Mouse (Mus musculus) MEL (cell line): ENCODE results near the gene Tyw5. TPM values are rescaled to one million over a fixed set of nuclear protein-coding genes. Genes with fewer than 3 reads are reported as not detected.

Experiments used
- DNase-seq: peaks from one replicate; pipeline ENCODE4 v3.0.0; 2011; ENCODE audit warnings: low read depth, low spot score
- H3K27ac ChIP-seq: 2 replicates; pipeline ENCODE4 v1.5.1; 2012; ENCODE audit warnings: low read depth, mild to moderate bottlenecking, control low read depth, low read length, moderate library complexity; ENCODE audit not compliant: control insufficient read depth
- H3K27me3 ChIP-seq, 2 experiments: fragments of 150-350 bp in 1 of 2; sonication (generic) in 1 of 2; 2 replicates each; pipeline ENCODE4 v1.6.1; 2012; ENCODE audit warnings: low read length in 2 of 2, mild to moderate bottlenecking in 2 of 2, improper control_type of control experiment in 1 of 2, moderate library complexity in 1 of 2; ENCODE audit not compliant: insufficient read depth in 2 of 2, control insufficient read depth in 1 of 2
- H3K36me3 ChIP-seq, 2 experiments: 2 replicates each; pipeline ENCODE4 v1.6.1; 2012 to 2014; ENCODE audit warnings: low read length in 2 of 2, improper control_type of control experiment in 1 of 2, inconsistent platforms in 1 of 2, mild to moderate bottlenecking in 1 of 2; ENCODE audit not compliant: insufficient read depth in 2 of 2, control insufficient read depth in 1 of 2
- H3K4me1 ChIP-seq, 2 experiments: fragments of 150-350 bp in 1 of 2; sonication (generic) in 1 of 2; 2 replicates each; pipeline ENCODE4 v1.6.1; 2012; ENCODE audit warnings: low read length in 2 of 2, improper control_type of control experiment in 1 of 2, mild to moderate bottlenecking in 1 of 2; ENCODE audit not compliant: insufficient read depth in 2 of 2, control insufficient read depth in 1 of 2
- H3K4me3 ChIP-seq, 2 experiments: fragments of 150-350 bp in 1 of 2; sonication (generic) in 1 of 2; 2 replicates each; pipeline ENCODE4 v1.5.1; 2012; ENCODE audit warnings: low read depth in 2 of 2, low read length in 2 of 2, mild to moderate bottlenecking in 2 of 2, moderate library complexity in 2 of 2, control low read depth in 1 of 2, improper control_type of control experiment in 1 of 2; ENCODE audit not compliant: control insufficient read depth in 1 of 2, insufficient read depth in 1 of 2
- H3K79me2 ChIP-seq: 2 replicates; pipeline ENCODE4 v1.6.1; 2012; ENCODE audit warnings: mild to moderate bottlenecking, low read length, moderate library complexity; ENCODE audit not compliant: control insufficient read depth, poor library complexity, insufficient read depth
- H3K9ac ChIP-seq: 2 replicates; pipeline ENCODE4 v1.6.1; 2012; ENCODE audit warnings: low read depth, mild to moderate bottlenecking, control low read depth, low read length, moderate library complexity; ENCODE audit not compliant: control insufficient read depth, poor library complexity, severe bottlenecking
- H3K9me3 ChIP-seq: fragments of 150-350 bp; sonication (generic); replicated peaks from 2 replicates; pipeline ENCODE4 v1.6.1; 2012; ENCODE audit warnings: mild to moderate bottlenecking, low read length, improper control_type of control experiment, moderate library complexity; ENCODE audit not compliant: insufficient read depth
- BHLHE40 ChIP-seq: IDR thresholded peaks from 2 replicates; pipeline ENCODE4 v1.6.1; 2012; ENCODE audit warnings: low read depth, mild to moderate bottlenecking, inconsistent platforms, low read length, improper control_type of control experiment, borderline replicate concordance
- CHD1 ChIP-seq: IDR thresholded peaks from 2 replicates; pipeline ENCODE4 v1.6.1; 2012; ENCODE audit warnings: low read depth, mild to moderate bottlenecking, inconsistent platforms, low read length, improper control_type of control experiment
- CTCF ChIP-seq, 3 experiments: IDR thresholded peaks in 2 of 3; conservative IDR thresholded peaks in 1 of 3; 2 replicates each; pipeline ENCODE4 v1.5.1; 2011 to 2012; ENCODE audit warnings: low read length in 3 of 3, low read depth in 2 of 3, mild to moderate bottlenecking in 2 of 3, improper control_type of control experiment in 1 of 3, inconsistent platforms in 1 of 3, mixed read lengths in 1 of 3, moderate library complexity in 1 of 3; ENCODE audit not compliant: control insufficient read depth in 1 of 3, insufficient read depth in 1 of 3, poor library complexity in 1 of 3, severe bottlenecking in 1 of 3
- E2F4 ChIP-seq: IDR thresholded peaks from 2 replicates; pipeline ENCODE4 v1.6.1; 2011; ENCODE audit warnings: low read depth, low read length, improper control_type of control experiment, borderline replicate concordance
- ELF1 ChIP-seq: IDR thresholded peaks from 2 replicates; pipeline ENCODE4 v1.6.1; 2014; ENCODE audit warnings: low read depth, mild to moderate bottlenecking, inconsistent platforms, low read length, improper control_type of control experiment, moderate library complexity
- GABPA ChIP-seq: IDR thresholded peaks from 2 replicates; pipeline ENCODE4 v1.6.1; 2012; ENCODE audit warnings: low read depth, mild to moderate bottlenecking, inconsistent platforms, low read length, improper control_type of control experiment, moderate library complexity
- HCFC1 ChIP-seq: IDR thresholded peaks from 2 replicates; pipeline ENCODE4 v1.6.1; 2012; ENCODE audit warnings: low read depth, mild to moderate bottlenecking, inconsistent platforms, low read length, improper control_type of control experiment, moderate library complexity
- JUND ChIP-seq: IDR thresholded peaks from 2 replicates; pipeline ENCODE4 v1.6.1; 2011; ENCODE audit warnings: low read depth, mild to moderate bottlenecking, improper control_type of control experiment, low read length
- KAT2A ChIP-seq: conservative IDR thresholded peaks from 2 replicates; pipeline ENCODE4 v1.6.1; 2012; ENCODE audit warnings: low read depth, low read length, improper control_type of control experiment, inconsistent platforms
- MAZ ChIP-seq: IDR thresholded peaks from 2 replicates; pipeline ENCODE4 v1.6.1; 2012; ENCODE audit warnings: low read depth, mild to moderate bottlenecking, inconsistent platforms, low read length, improper control_type of control experiment
- MEF2A ChIP-seq: IDR thresholded peaks from 2 replicates; pipeline ENCODE4 v1.6.1; 2014; ENCODE audit warnings: low read depth, mild to moderate bottlenecking, inconsistent platforms, low read length, improper control_type of control experiment; ENCODE audit not compliant: poor library complexity, insufficient replicate concordance, severe bottlenecking; ENCODE audit errors: extremely low read depth
- MXI1 ChIP-seq: IDR thresholded peaks from 2 replicates; pipeline ENCODE4 v1.6.1; 2011; ENCODE audit warnings: mild to moderate bottlenecking, low read depth, low read length, improper control_type of control experiment
- MYB ChIP-seq: IDR thresholded peaks from 2 replicates; pipeline ENCODE4 v1.6.1; 2011; ENCODE audit warnings: mild to moderate bottlenecking, low read depth, low read length, improper control_type of control experiment
- MYC ChIP-seq: IDR thresholded peaks from 2 replicates; pipeline ENCODE4 v1.6.1; 2011; ENCODE audit warnings: low read depth, mild to moderate bottlenecking, low read length, improper control_type of control experiment, moderate library complexity
- NELFE ChIP-seq: IDR thresholded peaks from 2 replicates; pipeline ENCODE4 v1.6.1; 2011; ENCODE audit warnings: low read depth, low read length, improper control_type of control experiment
- NRF1 ChIP-seq: IDR thresholded peaks from 2 replicates; pipeline ENCODE4 v1.6.1; 2014; ENCODE audit warnings: low read depth, mild to moderate bottlenecking, inconsistent platforms, low read length, improper control_type of control experiment, moderate library complexity; ENCODE audit not compliant: poor library complexity, insufficient read depth, severe bottlenecking
- RAD21 ChIP-seq: IDR thresholded peaks from 2 replicates; pipeline ENCODE4 v1.6.1; 2011; ENCODE audit warnings: mild to moderate bottlenecking, low read depth, low read length, improper control_type of control experiment
- SMC3 ChIP-seq: IDR thresholded peaks from 2 replicates; pipeline ENCODE4 v1.6.1; 2011; ENCODE audit warnings: low read depth, low read length, improper control_type of control experiment
- TCF12 ChIP-seq: IDR thresholded peaks from 2 replicates; pipeline ENCODE4 v1.6.1; 2014; ENCODE audit warnings: low read depth, mild to moderate bottlenecking, inconsistent platforms, low read length, improper control_type of control experiment, moderate library complexity
- UBTF ChIP-seq: IDR thresholded peaks from 2 replicates; pipeline ENCODE4 v1.6.1; 2012; ENCODE audit warnings: low read depth, mild to moderate bottlenecking, inconsistent platforms, low read length, improper control_type of control experiment, moderate library complexity, borderline replicate concordance; ENCODE audit not compliant: insufficient read depth
- USF2 ChIP-seq, 2 experiments: IDR thresholded peaks; 2 replicates each; pipeline ENCODE4 v1.6.1; 2011 to 2012; ENCODE audit warnings: improper control_type of control experiment in 2 of 2, low read length in 2 of 2, borderline replicate concordance in 1 of 2, inconsistent platforms in 1 of 2, low read depth in 1 of 2, mild to moderate bottlenecking in 1 of 2; ENCODE audit not compliant: insufficient read depth in 1 of 2
- ZC3H11A ChIP-seq: IDR thresholded peaks from 2 replicates; pipeline ENCODE4 v1.6.1; 2012; ENCODE audit warnings: low read depth, mild to moderate bottlenecking, inconsistent platforms, low read length, improper control_type of control experiment
- polyA plus RNA-seq, 2 experiments: library from polyadenylated mRNA; stranded (reverse) in 1 of 2; unstranded in 1 of 2; fragments of >175 nt in 1 of 2; fragments of >200 nt in 1 of 2; gene quantifications; 2 replicates each; pipeline versions ENCODE4 v1.2.1 to v1.2.4; 2012; ENCODE audit warnings: low replicate concordance in 2 of 2, low read depth in 1 of 2; ENCODE audit not compliant: insufficient read length in 2 of 2, insufficient read depth in 1 of 2, missing spikeins in 1 of 2
- total RNA-seq: library from RNA; depleted of rRNA; stranded (reverse); fragments of 300-350 nt; gene quantifications from 2 replicates; pipeline ENCODE4 v1.2.3, GENCODE M21; 2012

Gene Tyw5
- total and polyA plus RNA-seq, 3 experiments, result 15.8 to 18.5 TPM; not detected in 1

- no peak for TF ChIP-seq SMC3
- TF ChIP-seq ZC3H11A, result no peak
- TF ChIP-seq MYC, result no peak
- TF ChIP-seq MXI1, result no peak
- no peak for TF ChIP-seq CTCF (IDR thresholded peaks at IDR 0.05 in 2 of 3, conservative IDR thresholded peaks at IDR 0.05 in 1 of 3; ENCODE audit: control insufficient read depth in 1 of 3, insufficient read depth in 1 of 3, low read depth in 2 of 3, low read length in 3 of 3, poor library complexity in 1 of 3, severe bottlenecking in 1 of 3)
- TF ChIP-seq JUND, result no peak
- no peak for TF ChIP-seq TCF12
- no peak for TF ChIP-seq E2F4
- no peak for TF ChIP-seq HCFC1
- TF ChIP-seq MYB, result no peak
- no peak for TF ChIP-seq MEF2A
- no peak for TF ChIP-seq USF2 (IDR thresholded peaks at IDR 0.05; ENCODE audit: borderline replicate concordance in 1 of 2, insufficient read depth in 1 of 2, low read depth in 1 of 2, low read length in 2 of 2)
- no peak for TF ChIP-seq NRF1
- TF ChIP-seq RAD21, result no peak
- TF ChIP-seq GABPA, result no peak
- TF ChIP-seq KAT2A, result no peak
- TF ChIP-seq UBTF, result no peak
- Histone ChIP-seq H3K9ac (no peak overlapping the region), H3K36me3 (peaks cover 0 to 5% of the 10 kb centered on the region in 2 experiments; a peak in 2 of 4 replicates), H3K79me2 (no peaks in the 10 kb centered on the region), H3K4me3 (no peak overlapping the region), H3K27ac (no peak overlapping the region), H3K27me3 (no peaks in the 10 kb centered on the region), H3K4me1 (no peaks in the 10 kb centered on the region), H3K9me3 (no peaks in the 10 kb centered on the region)
- DNase-seq, result peak; percentile 14
Observed at GRCm38 (mm10) chr1:57387876-57388275, 19.0 kb downstream of the Tyw5 start.

- H3K36me3 ChIP-seq, result peaks cover 0 to 7% of the 10 kb centered on the region in 2 experiments; a peak in 2 of 4 replicates
- TF ChIP-seq HCFC1, result no peak
- no peak for TF ChIP-seq CHD1
- no peak for TF ChIP-seq MAZ
- no peak for TF ChIP-seq UBTF
- no peak for TF ChIP-seq NELFE
- no peak for TF ChIP-seq ELF1
- TF ChIP-seq BHLHE40, result no peak
- TF ChIP-seq, all 39 proteins: peak for 0
- Histone ChIP-seq H3K27ac (no peak overlapping the region), H3K27me3 (no peaks in the 10 kb centered on the region), H3K79me2 (no peaks in the 10 kb centered on the region), H3K4me1 (no peaks in the 10 kb centered on the region), H3K4me3 (no peak overlapping the region), H3K9me3 (no peaks in the 10 kb centered on the region), H3K9ac (no peak overlapping the region)
- no peak for DNase-seq
Observed at GRCm38 (mm10) chr1:57386519-57386918, 20.4 kb downstream of the Tyw5 start.
